Mouse (Mus musculus): ENCODE measurements around the gene Olfr1286. TPM values are rescaled to one million over a fixed set of nuclear protein-coding genes. Genes with fewer than 3 reads are reported as not detected.

Gene Olfr1286
- not detected for total RNA-seq (2021)
- long read RNA-seq, experiment 1: 0 reads
- long read RNA-seq, experiment 2: 0 reads

- no peak for DNase-seq (ENCODE audit: low spot score in 2 of 2)
These were observed at the start of gene Olfr1286 for GRCm38 (mm10) chr2:111422931-111423330. Gene Olfr1286 (minus strand): TSS chr2:111423115.

- DNase-seq (ENCODE audit: low spot score in 2 of 2): no peak
These were observed 25.9 kb upstream of the Olfr1286 start, which contains the start of gene Olfr1287 for GRCm38 (mm10) chr2:111448842-111449241. Gene Olfr1287 (plus strand): TSS chr2:111449142.

- no peak for DNase-seq (ENCODE audit: low spot score in 2 of 2)
These were observed 47.7 kb downstream of the Olfr1286 start, which contains the start of gene Olfr1284 for GRCm38 (mm10) chr2:111375222-111375621. Gene Olfr1284 (plus strand): TSS chr2:111375522.

Other genes with a start within 250 kb of the Olfr1286 start
- not detected for gene 4930430A15Rik, start 193.5 kb downstream of the Olfr1286 start, total RNA-seq (2021)
- gene Olfr1275, start 187.8 kb downstream of the Olfr1286 start, total RNA-seq (2021): not detected
- not detected for gene Olfr1276, start 168.6 kb downstream of the Olfr1286 start, total RNA-seq (2021)
- not detected for gene Olfr1277, start 149.0 kb downstream of the Olfr1286 start, total RNA-seq (2021)
- gene Olfr1278, start 133.0 kb downstream of the Olfr1286 start, total RNA-seq (2021): not detected
- gene Olfr1279, start 122.5 kb downstream of the Olfr1286 start, total RNA-seq (2021): not detected
- gene Olfr1280, start 109.1 kb downstream of the Olfr1286 start, total RNA-seq (2021): not detected
- gene Olfr1281, start 96.6 kb downstream of the Olfr1286 start, total RNA-seq (2021): not detected
- gene Olfr1282, start 87.0 kb downstream of the Olfr1286 start, total RNA-seq (2021): not detected
- not detected for gene Olfr1283, start 56.3 kb downstream of the Olfr1286 start, total RNA-seq (2021)
- gene Olfr1284, start 47.6 kb downstream of the Olfr1286 start, total RNA-seq (2021): not detected
- gene Olfr1287, start 26.0 kb upstream of the Olfr1286 start, total RNA-seq (2021): not detected
- not detected for gene Olfr1288, start 51.0 kb upstream of the Olfr1286 start, total RNA-seq (2021)
- gene Olfr1289, start 57.7 kb upstream of the Olfr1286 start, total RNA-seq (2021): not detected
- gene Olfr1290, start 70.7 kb upstream of the Olfr1286 start, total RNA-seq (2021): not detected
- gene Olfr1291-ps1, start 74.1 kb upstream of the Olfr1286 start, total RNA-seq (2021): not detected
- gene Olfr1293-ps, start 102.1 kb upstream of the Olfr1286 start, total RNA-seq (2021): not detected
- gene Olfr1294, start 117.2 kb upstream of the Olfr1286 start, total RNA-seq (2021): not detected
- not detected for gene Olfr1295, start 146.6 kb upstream of the Olfr1286 start, total RNA-seq (2021)
- gene Olfr1297, start 203.4 kb upstream of the Olfr1286 start, total RNA-seq (2021): not detected
- gene Olfr1298, start 226.1 kb upstream of the Olfr1286 start, total RNA-seq (2021): not detected
- not detected for gene Olfr1299, start 238.3 kb upstream of the Olfr1286 start, total RNA-seq (2021)